Mouse (Mus musculus): Measurements from ENCODE around the gene Aida. TPM values are rescaled to one million over a fixed set of nuclear protein-coding genes. Genes with fewer than 3 reads are reported as not detected.

Gene Aida
- polyA plus RNA-seq, 1 experiment from 2014 or later: 72.7 TPM

- under 1% methylated on average over 46 of the region's 51 CpGs for WGBS
- peaks cover 15% of the 10 kb centered on the region for H3K4me1 ChIP-seq
- peak within 1 kb of the TSS; percentile 90 for H3K9ac ChIP-seq
- ATAC-seq (ENCODE audit: low FRiP score): peak; percentile 99
- peak within 1 kb of the TSS; percentile 87 for H3K4me3 ChIP-seq
- H3K36me3 ChIP-seq: peaks cover 5% of the 10 kb centered on the region
- peak within 1 kb of the TSS; percentile 89 for H3K4me2 ChIP-seq (replicated peaks)
- no peaks in the 10 kb centered on the region for H3K27me3 ChIP-seq
- H3K9me3 ChIP-seq (replicated peaks): 0 out of 2 replicates have a peak, but pooled peaks cover 3% of the 10 kb centered on the region
- H3K27ac ChIP-seq: peak within 1 kb of the TSS; percentile 80
These were observed 73.1 kb downstream of the Aida start, which contains the start of gene Mia3 for GRCm38 (mm10) chr1:183369427-183370014. TSS of gene Mia3 (minus strand) at chr1:183369553.

GRCm38 (mm10) chr1:183374728-183375127 lies 78.3 kb downstream of the Aida start:
- Histone ChIP-seq H3K27ac (no peak overlapping the region), H3K4me1 (no peaks in the 10 kb centered on the region), H3K36me3 (no peaks in the 10 kb centered on the region), H3K4me3 (no peak overlapping the region), H3K4me2 (replicated peaks) (no peak overlapping the region), H3K9ac (no peak overlapping the region), H3K9me3 (replicated peaks) (peaks cover 8% of the 10 kb centered on the region; the same call in 1 of the 2 replicates), H3K27me3 (peaks cover 3% of the 10 kb centered on the region; the same call in 1 of the 2 replicates)
- ATAC-seq (ENCODE audit: low FRiP score): no peak
- 80% methylated on average over 5 of the region's 5 CpGs for WGBS

Other genes with a start within 250 kb of the Aida start
- gene Disp1, start 75.1 kb upstream of the Aida start, polyA plus RNA-seq (2016; fragmentation: Nextera tagmentation; extraction: Ambion mirVana): 15.8 and 20.7 TPM in 2 replicates
- 77.8 and 86.9 TPM in 2 replicates for gene Brox, start 679 bp downstream of the Aida start, polyA plus RNA-seq (2016; fragmentation: Nextera tagmentation; extraction: Ambion mirVana)
- 132 and 149 TPM in 2 replicates for gene Mia3, start 73.0 kb downstream of the Aida start, polyA plus RNA-seq (2016; fragmentation: Nextera tagmentation; extraction: Ambion mirVana)
- gene Taf1a, start 92.4 kb downstream of the Aida start, polyA plus RNA-seq (2016; fragmentation: Nextera tagmentation; extraction: Ambion mirVana): 19.8 and 20.6 TPM in 2 replicates
- gene Hhipl2, start 121.6 kb downstream of the Aida start, polyA plus RNA-seq (2016; fragmentation: Nextera tagmentation; extraction: Ambion mirVana): 0.26 and 0.82 TPM in 2 replicates